Mouse (Mus musculus): Measurements from ENCODE around the gene Epas1.

The Epas1 gene

GRCm38 (mm10) chr17:86829383-86830175 lies 76.1 kb downstream of the Epas1 start:
- no peak for DNase-seq (ENCODE audit: low spot score)

DNA sequence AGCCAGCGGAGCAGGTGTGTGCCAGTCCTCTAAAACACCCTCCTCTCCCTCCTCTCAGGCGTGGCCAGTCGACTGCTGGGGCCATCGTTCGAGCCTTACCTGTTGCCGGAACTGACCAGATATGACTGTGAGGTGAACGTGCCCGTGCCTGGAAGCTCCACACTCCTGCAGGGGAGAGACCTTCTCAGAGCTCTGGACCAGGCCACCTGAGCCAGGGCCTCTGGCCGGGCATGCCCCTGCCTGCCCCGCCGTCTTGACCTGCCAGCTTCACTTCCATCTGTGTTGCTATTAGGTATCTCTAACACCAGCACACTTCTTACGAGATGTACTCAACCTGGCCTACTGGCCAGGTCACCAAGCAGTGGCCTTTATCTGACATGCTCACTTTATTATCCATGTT lies 77.4 kb downstream of the Epas1 start:
- no peak for DNase-seq (ENCODE audit: low spot score)

- no peak for DNase-seq (ENCODE audit: low spot score)
These were observed 79.2 kb downstream of the Epas1 start for GRCm38 (mm10) chr17:86832562-86833327.

- no peak for DNase-seq (ENCODE audit: low spot score)
These were observed 80.4 kb downstream of the Epas1 start for GRCm38 (mm10) chr17:86833945-86834344.

GRCm38 (mm10) chr17:86839308-86839707 lies 85.8 kb downstream of the Epas1 start:
- no peak for DNase-seq (ENCODE audit: low spot score)

DNA sequence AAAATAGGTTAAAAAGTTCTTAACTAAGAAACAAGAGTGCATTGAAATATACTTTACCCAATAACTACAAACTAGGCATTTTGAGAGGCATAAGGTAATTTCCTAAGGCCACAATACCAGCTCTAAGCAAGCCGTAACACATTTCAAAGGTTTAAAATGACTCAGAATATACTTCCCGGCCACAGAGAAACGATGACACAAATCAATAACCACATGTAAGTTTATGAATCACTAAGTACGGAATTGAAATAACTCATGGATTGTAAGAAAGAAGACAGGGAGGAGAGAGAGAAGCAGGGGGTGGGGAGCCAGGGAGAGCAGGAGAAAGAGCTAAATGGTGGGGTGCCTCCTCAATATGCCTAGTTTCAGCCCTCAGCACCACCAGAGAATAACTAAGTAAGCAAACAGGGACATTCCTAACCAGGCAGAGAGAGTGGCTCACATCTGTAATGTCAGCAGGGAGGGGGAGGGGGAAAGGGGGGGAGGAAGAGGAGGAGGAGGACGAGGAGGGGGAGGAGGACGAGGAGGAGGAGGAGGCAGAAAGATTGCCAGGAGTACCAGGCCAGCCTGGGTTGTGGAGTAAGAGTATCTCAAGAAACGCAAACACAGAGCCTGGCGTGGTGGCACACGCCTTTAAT lies 97.3 kb downstream of the Epas1 start:
- DNase-seq (ENCODE audit: low spot score), result no peak

DNA sequence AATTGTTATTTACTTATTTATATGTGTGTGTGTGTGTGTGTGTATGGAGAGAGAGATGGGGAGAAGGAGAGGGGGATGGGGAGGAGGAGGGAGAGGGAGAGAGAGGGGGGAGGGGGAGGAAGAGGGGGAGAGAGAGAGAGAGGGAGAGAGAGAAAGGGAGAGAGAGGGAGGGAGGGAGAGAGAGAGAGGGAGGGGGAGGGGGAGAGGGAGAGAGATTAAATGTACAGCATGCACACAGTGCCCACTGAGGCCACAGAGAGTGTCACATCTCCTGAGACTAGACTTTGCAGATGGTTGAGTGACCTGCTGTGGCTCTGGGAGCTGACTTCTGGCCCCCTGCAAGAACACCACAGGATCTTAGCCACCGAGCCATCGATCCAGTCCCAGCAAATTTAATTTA lies 98.3 kb downstream of the Epas1 start:
- no peak for DNase-seq (ENCODE audit: low spot score)

DNA sequence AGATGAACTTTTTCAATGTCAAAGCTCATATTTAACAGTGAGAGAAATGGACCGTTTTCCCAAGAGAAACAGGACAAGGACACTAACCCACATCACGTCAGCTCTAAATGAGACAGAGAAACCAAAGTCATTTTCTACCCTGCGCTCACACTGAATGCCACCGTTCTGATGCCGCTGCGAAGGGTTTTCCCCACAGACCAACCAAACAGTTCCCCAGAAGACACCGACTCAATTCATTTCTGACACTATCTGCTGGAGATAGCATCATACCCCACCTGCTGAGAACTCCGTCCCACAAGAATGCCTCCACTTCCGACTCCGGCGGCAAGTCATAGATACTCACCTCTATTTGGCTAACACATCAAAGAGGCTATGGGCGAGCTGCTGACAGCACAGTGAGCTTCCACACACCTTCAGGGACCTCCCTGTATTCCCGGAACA lies 99.1 kb downstream of the Epas1 start:
- no peak for DNase-seq (ENCODE audit: low spot score)

DNA sequence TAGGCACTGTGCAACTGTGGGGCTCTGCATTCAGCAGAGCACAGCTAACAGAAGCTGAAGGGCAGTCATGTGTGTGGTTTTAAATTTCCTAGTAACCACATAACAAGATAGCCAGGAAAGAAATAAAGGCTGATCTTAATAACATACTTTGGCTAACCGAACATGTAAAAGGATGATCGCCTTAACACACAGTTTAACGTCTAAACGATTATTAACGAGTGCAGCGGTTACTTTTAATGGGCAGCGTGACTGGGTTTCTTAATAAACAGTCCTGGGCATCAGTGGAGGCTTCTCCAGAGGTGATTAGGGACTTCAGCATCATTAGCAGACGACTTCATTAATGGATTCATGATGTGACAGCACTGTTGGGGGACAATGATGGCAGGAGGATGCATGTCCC lies 117.1 kb downstream of the Epas1 start:
- no peak for DNase-seq (ENCODE audit: low spot score)

DNA sequence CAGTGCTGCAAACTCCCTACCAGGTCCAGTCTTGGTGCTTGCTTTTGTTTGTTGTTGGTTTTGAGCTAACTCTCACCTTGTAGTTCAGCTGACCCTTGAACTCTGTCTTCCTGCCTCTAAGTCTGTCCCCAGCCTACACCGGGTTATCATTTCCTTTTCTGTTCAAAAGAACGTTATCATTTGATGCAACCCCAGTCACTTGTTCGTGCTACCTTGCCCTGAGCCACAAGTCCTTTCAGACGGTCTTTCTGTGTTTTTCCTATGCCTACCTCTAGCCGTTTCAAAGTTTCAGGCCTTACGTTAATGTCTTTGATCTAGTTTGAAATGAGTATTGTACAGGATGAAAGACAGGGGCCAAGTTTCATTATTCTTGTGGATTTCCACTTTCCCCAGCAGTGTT lies 119.1 kb downstream of the Epas1 start:
- DNase-seq (ENCODE audit: low spot score), result no peak

- DNase-seq (ENCODE audit: low spot score), result no peak
These were observed 123.4 kb downstream of the Epas1 start for GRCm38 (mm10) chr17:86876940-86877339.

- no peak for DNase-seq (ENCODE audit: low spot score)
These were observed 124.2 kb downstream of the Epas1 start for GRCm38 (mm10) chr17:86877747-86878146.

GRCm38 (mm10) chr17:86880056-86880455 lies 126.6 kb downstream of the Epas1 start:
- DNase-seq (ENCODE audit: low spot score), result no peak

GRCm38 (mm10) chr17:86880461-86881044 lies 127.1 kb downstream of the Epas1 start:
- DNase-seq (ENCODE audit: low spot score), result no peak
